Mouse (Mus musculus) large intestine, adult 2 months (tissue): Measurements from ENCODE around the gene Ptpru. TPM values are rescaled to one million over a fixed set of nuclear protein-coding genes. Genes with fewer than 3 reads are reported as not detected.

Experiments used
- DNase-seq: peaks from one replicate; pipeline ENCODE4 v3.0.0-alpha.2; 2012; ENCODE audit warnings: low read depth, low spot score
- WGBS: fragments of 180-500 bp; shearing (Covaris S2); methylation state at CpG from one replicate; pipeline ENCODE4 v1.1.7; 2018; 5-methylcytosine and 5-hydroxymethylcytosine counted together
- polyA plus RNA-seq: library from polyadenylated mRNA; depleted of rRNA; stranded (reverse); fragments of >200 nt; gene quantifications from 2 replicates; pipeline ENCODE4 v1.2.3, GENCODE M21; 2012

Ptpru gene
- polyA plus RNA-seq, 1 experiment: 2.3 TPM

DNA sequence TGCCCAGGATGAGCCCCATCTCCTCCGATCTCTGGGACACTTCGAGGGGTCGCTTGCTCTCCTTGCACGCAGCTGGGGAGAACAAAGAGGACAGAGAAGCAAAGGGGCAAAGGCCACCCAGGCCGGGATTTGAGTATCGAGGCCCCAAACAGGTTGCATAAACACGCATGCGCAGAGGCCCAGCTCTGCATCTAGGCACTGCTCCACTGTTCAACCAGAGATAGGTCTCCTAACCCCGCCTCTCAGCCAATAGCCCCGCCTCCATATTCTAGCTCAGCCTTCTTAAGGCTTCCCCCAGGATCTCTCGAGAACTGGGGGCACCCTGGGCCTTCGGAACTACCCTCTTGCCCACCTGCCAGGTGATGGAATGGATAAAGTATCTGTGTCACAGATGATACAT is 40.2 kb downstream of the Ptpru start:
- DNase-seq: no peak
- WGBS: 81% methylated on average over 12 of the region's 12 CpGs

GRCm38 (mm10) chr4:131797483-131797882 is 40.6 kb downstream of the Ptpru start:
- 79% methylated on average over 7 of the region's 7 CpGs for WGBS
- DNase-seq: no peak

DNA sequence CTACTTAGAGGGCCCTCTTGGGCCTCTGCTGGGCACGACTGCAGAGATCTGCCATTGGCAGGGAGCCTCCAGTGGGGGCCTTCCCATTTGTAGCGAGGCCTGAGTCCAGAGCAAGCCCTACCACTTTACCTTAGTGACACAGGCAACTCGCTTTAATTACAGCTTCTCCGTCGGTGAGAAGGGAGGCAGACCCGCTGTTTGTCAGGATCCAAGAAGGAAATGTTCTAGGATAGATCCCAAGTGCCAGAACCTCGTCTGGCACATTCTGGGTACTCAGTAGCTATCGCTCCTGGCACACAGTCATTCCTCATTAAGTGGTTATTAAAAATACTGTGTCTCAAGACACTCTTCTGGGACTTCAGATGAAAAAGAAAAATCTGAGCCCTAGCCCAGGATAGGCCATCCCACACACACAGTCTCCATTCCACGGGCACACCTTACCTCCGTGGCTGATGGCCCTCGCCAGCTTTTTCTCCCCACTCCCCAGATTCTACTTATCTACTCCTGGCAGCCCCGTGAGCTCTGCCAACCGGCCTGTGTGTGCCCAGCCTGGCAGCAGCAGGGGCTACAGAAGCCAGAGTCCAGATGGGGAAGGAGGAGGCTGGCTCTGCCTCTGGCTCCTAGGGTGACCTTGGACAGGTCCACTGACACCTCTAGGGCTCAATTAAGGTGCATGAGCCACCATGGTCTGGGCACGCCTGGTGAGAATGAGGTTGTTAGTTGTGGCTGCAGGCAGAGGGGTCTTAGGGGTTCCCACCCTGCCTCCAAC is 41.6 kb downstream of the Ptpru start:
- DNase-seq: no peak
- WGBS: 75% methylated on average over 14 of the region's 14 CpGs

- 74% methylated on average over 7 of the region's 7 CpGs for whole genome bisulfite sequencing
- DNase-seq: no peak
Measured at GRCm38 (mm10) chr4:131786800-131787199, 51.3 kb downstream of the Ptpru start.

- 27% methylated on average over 9 of the region's 9 CpGs for WGBS
Measured at GRCm38 (mm10) chr4:131784034-131784433, 54.1 kb downstream of the Ptpru start.

GRCm38 (mm10) chr4:131781023-131781422 is 57.1 kb downstream of the Ptpru start:
- no peak for DNase-seq
- WGBS: 54% methylated on average over 3 of the region's 3 CpGs

More at GRCm38 (mm10) chr4:131784034-131784433, 54.1 kb downstream of the Ptpru start:
- DNase-seq: peak; percentile 33

DNA sequence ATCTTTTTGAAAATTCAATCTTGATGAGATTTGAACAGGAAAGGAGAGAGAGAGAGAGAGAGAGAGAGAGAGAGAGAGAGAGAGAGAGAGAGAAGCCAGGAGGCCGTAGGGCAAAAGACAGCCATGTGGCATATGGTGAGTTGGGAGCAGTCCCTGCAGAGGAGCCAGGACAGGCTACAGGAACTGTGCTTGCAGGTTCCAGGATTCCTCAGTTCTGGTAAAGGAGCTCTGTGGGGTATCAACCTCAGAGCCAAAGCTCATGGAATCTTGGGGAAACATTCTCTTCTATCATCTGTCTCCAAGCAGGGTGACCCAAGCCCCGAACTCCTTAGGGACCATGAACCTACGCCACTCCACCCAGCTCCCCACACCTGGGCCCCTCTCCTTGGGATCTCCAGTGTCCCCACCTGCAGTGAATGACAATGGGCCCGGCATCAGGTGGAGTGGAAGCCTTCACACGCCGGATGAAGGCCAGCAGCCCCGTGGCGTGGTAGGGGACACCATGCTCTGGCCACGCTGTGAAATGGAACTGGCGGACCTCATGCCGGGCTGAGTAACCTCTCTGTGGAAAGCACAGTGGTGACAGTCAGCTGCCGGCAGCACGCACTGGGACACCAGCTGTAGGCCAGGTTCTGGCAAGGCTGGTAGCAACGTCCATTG is 59.3 kb downstream of the Ptpru start:
- WGBS: 89% methylated on average over 14 of the region's 14 CpGs
- no peak for DNase-seq

- WGBS: 70% methylated on average over 11 of the region's 11 CpGs
- no peak for DNase-seq
Measured at GRCm38 (mm10) chr4:131771384-131771783, 66.7 kb downstream of the Ptpru start.

DNA sequence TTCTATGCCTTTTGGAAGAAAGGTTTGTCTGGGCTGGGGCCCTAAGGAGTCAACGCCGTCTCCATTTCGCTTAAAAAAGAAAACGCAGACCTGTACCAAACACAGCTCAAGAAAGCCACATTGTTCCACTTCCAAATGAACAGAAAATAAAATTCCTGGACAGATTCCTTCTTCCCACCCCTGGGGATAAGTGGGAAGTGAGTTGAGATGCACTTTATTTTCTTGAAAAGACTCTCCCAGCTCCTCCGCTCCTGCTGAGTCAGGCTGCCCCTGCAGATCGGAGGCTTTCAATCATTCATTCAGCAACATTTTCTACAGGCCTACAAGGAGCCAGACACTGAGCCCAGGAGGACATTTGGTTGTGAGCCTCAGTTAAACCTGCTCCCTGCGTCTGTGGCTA is 74.2 kb downstream of the Ptpru start:
- 91% methylated on average over 7 of the region's 7 CpGs for WGBS
- no peak for DNase-seq

GRCm38 (mm10) chr4:131763479-131763878 is 74.6 kb downstream of the Ptpru start:
- WGBS: 73% methylated on average over 3 of the region's 3 CpGs
- no peak for DNase-seq

DNA sequence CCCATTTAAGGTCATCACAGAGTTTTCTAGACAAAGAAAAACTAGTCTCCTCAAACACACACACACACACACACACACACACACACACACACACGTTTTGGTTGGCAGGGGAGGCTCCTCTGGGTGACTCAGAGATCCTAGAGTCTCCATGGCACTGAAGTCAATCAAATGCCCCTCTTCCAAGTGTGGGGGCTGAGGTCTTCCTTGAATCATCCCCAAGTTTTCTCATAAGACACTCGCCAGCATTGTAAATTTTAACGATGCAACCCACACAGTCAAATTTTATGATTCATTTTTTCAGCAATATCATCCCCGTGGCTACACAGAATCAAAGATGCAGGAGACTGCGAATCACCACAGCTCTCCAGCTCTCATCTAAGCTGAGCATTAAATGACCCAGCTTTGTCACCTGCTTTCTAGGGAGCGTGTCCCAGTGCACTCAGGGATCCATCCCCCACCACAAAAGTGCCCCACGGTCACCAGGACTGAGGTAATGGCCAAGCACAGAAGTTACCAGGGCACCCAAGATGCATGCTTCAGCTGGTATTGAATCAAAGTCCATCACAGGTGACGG is 75.8 kb downstream of the Ptpru start:
- 41% methylated on average over 8 of the region's 8 CpGs for WGBS

DNA sequence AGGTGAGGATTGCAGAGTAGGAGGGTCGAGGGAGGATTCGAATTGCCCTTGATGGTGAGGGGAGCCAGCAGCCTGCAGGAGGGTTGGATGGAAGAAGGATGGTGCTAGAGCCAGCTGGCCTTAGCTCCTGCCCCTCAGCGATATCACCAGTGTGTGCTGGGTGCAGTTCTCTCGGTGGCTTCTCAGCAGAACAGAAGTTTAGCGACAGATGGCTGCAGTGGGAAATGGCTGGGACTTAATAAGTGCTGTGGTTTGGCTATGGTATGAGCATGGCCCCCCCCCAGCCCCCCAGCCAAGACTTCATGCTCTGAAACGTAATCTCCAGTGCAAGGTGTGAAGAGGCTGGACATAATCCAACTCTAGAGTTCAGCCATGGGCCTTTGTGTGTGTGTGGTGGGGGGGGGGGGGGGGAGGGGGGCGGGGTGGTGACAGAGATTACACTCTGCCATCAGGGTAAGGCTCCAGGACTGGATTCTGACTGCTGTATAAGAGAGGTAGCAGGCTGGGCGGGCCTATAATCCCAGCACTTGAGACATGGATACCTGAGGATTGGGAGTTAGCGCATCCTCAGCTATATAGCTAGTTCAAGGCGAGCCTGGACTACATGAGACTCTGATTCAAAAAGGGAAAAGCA is 85.8 kb downstream of the Ptpru start:
- 46% methylated on average over 10 of the region's 10 CpGs for WGBS

More for the DNA sequence above, 75.8 kb downstream of the Ptpru start:
- no peak for DNase-seq

DNA sequence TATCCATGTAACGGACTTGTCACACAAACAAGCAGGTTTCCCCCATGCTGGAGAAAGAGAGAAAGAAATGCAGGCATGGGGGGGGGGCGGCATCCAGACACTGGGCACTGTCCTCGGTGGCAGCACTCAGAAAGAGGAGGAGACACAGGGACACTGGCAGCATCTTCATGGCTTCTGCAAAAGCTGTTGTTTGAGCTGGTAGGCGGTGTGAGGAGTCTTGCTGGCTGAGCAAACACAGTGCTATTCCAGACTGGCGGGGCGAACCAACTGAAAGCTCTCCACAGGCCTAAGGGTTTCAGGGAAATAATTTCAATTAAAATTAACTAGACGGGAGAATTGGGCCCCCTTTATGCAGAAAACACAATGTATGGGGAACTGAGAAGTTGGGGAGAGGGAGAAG is 86.5 kb downstream of the Ptpru start:
- WGBS: 47% methylated on average over 7 of the region's 7 CpGs
- DNase-seq: no peak

More for the DNA sequence above, 85.8 kb downstream of the Ptpru start:
- DNase-seq: no peak

- DNase-seq: no peak
- WGBS: 88% methylated on average over 6 of the region's 6 CpGs
Measured at GRCm38 (mm10) chr4:131749802-131750201, 88.3 kb downstream of the Ptpru start.

GRCm38 (mm10) chr4:131744685-131745043 is 93.4 kb downstream of the Ptpru start:
- 54% methylated on average over 5 of the region's 5 CpGs for WGBS
- no peak for DNase-seq

DNA sequence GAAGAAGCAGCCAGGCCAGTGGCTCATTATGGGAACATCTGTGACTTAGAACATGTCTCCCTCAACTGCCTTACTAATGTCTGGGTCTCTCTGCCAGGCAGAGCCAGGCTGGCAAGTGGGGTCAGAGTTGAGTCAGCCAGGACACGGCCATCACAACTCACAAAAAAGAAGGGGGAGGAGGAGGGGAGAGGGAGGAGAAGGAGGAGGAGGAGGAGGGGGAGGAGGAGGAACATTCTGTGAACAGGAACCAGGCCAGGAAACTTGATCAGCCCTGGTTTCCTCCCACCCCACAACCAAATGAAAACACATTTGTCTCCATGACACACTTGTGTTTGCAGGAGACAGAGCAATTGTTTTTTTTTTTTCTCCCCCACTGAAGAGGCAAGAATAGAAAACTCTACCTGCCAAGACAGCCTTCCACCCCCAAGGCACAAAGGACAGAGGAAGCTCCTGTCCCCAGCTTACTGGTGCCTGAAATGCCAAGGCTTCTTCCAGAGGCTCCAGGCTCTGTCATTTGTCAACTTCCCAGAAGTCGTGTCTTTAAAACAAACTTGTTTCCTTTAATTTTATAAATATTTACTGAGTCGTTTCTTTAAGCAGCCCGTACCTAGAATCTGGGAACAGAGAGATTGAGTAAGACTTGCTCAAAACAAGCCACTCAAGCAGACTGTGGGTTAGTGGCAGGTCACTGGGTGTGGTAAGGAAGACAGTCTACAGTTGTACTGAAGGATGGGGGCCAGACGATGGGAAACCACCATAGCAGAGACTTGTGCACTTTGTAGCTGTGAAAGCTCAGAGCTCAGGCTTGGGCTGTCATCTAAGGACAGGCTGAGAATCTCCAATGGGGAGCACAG is 94.0 kb downstream of the Ptpru start:
- no peak for DNase-seq
- 6% methylated on average over 5 of the region's 5 CpGs for WGBS

GRCm38 (mm10) chr4:131743031-131743430 is 95.1 kb downstream of the Ptpru start:
- WGBS: 41% methylated on average over 13 of the region's 13 CpGs

GRCm38 (mm10) chr4:131740621-131741020 is 97.5 kb downstream of the Ptpru start:
- WGBS: 51% methylated on average over 5 of the region's 5 CpGs
- no peak for DNase-seq

More at GRCm38 (mm10) chr4:131743031-131743430, 95.1 kb downstream of the Ptpru start:
- no peak for DNase-seq

- DNase-seq: no peak
- 42% methylated on average over 7 of the region's 7 CpGs for WGBS
Measured at GRCm38 (mm10) chr4:131728628-131729027, 109.5 kb downstream of the Ptpru start.
